Mouse (Mus musculus) lung, postnatal 0 days (tissue): ENCODE data around the gene H2-DMb2. TPM values are rescaled to one million over a fixed set of nuclear protein-coding genes. Genes with fewer than 3 reads are reported as not detected.

Experiments used
- ATAC-seq: fragments of 200-750 bp; cut with Nextera tagmentation; 2 replicates; pipeline ENCODE4 v1.8.0; 2017; ENCODE audit warnings: moderate library complexity
- DNase-seq: peaks from one replicate; pipeline ENCODE4 v3.0.0-alpha.2; 2016; ENCODE audit warnings: low spot score
- H3K27ac ChIP-seq: fragments of 300-500 bp; sonication (generic); 2 replicates; pipeline ENCODE4 v1.5.1; 2014; ENCODE audit warnings: antibody characterized with exemption, mild to moderate bottlenecking, low read length, mixed read lengths
- H3K27me3 ChIP-seq: fragments of 300-500 bp; sonication (generic); replicated peaks from 2 replicates; pipeline ENCODE4 v1.6.1; 2014; ENCODE audit warnings: low read length, mixed read lengths; ENCODE audit not compliant: insufficient read depth
- H3K36me3 ChIP-seq: fragments of 300-500 bp; sonication (generic); 2 replicates; pipeline ENCODE4 v1.6.1; 2014; ENCODE audit warnings: low read length, mixed read lengths; ENCODE audit not compliant: insufficient read depth
- H3K4me1 ChIP-seq: fragments of 300-500 bp; sonication (generic); 2 replicates; pipeline ENCODE4 v1.6.1; 2014; ENCODE audit warnings: antibody characterized with exemption, low read depth, low read length, mixed read lengths; ENCODE audit not compliant: insufficient read depth
- H3K4me2 ChIP-seq: fragments of 300-500 bp; sonication (generic); replicated peaks from 2 replicates; pipeline ENCODE4 v1.6.1; 2014; ENCODE audit warnings: low read depth, mild to moderate bottlenecking, low read length, moderate library complexity, mixed read lengths
- H3K4me3 ChIP-seq: fragments of 300-500 bp; sonication (generic); 2 replicates; pipeline ENCODE4 v1.5.1; 2014; ENCODE audit warnings: low read depth, low read length
- H3K9ac ChIP-seq: fragments of 300-500 bp; sonication (generic); replicated peaks from 2 replicates; pipeline ENCODE4 v1.6.1; 2014; ENCODE audit warnings: low read depth, mild to moderate bottlenecking
- H3K9me3 ChIP-seq: fragments of 300-500 bp; sonication (generic); 2 replicates; pipeline ENCODE4 v1.6.1; 2016; ENCODE audit warnings: low read length, mixed read lengths
- CTCF ChIP-seq: IDR thresholded peaks from 2 replicates; pipeline ENCODE4 v1.5.1; 2016; ENCODE audit warnings: antibody characterized with exemption, mild to moderate bottlenecking
- EP300 ChIP-seq: IDR thresholded peaks from 2 replicates; pipeline ENCODE4 v1.6.1; 2016; ENCODE audit warnings: antibody characterized with exemption, mild to moderate bottlenecking, control low read depth
- WGBS: fragments of 180-500 bp; shearing (Covaris S2); extraction: QIAGEN DNeasy Blood & Tissue Kit; methylation state at CpG from one replicate; pipeline ENCODE4 v1.1.7; 2014; 5-methylcytosine and 5-hydroxymethylcytosine counted together
- polyA plus RNA-seq: library from polyadenylated mRNA; unstranded; fragments of >200 nt; fragmentation: Nextera tagmentation; extraction: Ambion mirVana; gene quantifications from 2 replicates; pipeline ENCODE4 v1.2.1, GENCODE M21; 2015

H2-DMb2 gene
- polyA plus RNA-seq, 1 experiment from 2014 or later: 1.8 TPM

- peaks cover 23% of the 10 kb centered on the region; the same call in 1 of the 2 replicates for H3K4me1 ChIP-seq
- no peak overlapping the region for H3K27ac ChIP-seq
- no peak overlapping the region for H3K9ac ChIP-seq
- no peaks in the 10 kb centered on the region for H3K9me3 ChIP-seq
- no peaks in the 10 kb centered on the region for H3K27me3 ChIP-seq
- no peaks in the 10 kb centered on the region for H3K36me3 ChIP-seq
- 57% methylated on average over 19 of the region's 19 CpGs for WGBS
- ATAC-seq (no peak), DNase-seq (peak; percentile 4)
- no peak overlapping the region for H3K4me2 ChIP-seq
- TF ChIP-seq CTCF (no peak), EP300 (no peak)
- no peak overlapping the region for H3K4me3 ChIP-seq
These were observed 12.8 kb upstream of the H2-DMb2 start for GRCm38 (mm10) chr17:34130073-34130947.

GRCm38 (mm10) chr17:34131911-34132310 is 11.2 kb upstream of the H2-DMb2 start:
- H3K9ac ChIP-seq: no peak overlapping the region
- H3K36me3 ChIP-seq: no peaks in the 10 kb centered on the region
- ATAC-seq: no peak
- H3K27ac ChIP-seq: no peak overlapping the region
- no peak overlapping the region for H3K4me2 ChIP-seq
- TF ChIP-seq CTCF: no peak
- no peak for TF ChIP-seq EP300
- no peak overlapping the region for H3K4me3 ChIP-seq
- no peaks in the 10 kb centered on the region for H3K9me3 ChIP-seq
- DNase-seq: no peak
- 77% methylated on average over 7 of the region's 7 CpGs for WGBS
- H3K27me3 ChIP-seq: no peaks in the 10 kb centered on the region
- peaks cover 19% of the 10 kb centered on the region; the same call in 1 of the 2 replicates for H3K4me1 ChIP-seq

GRCm38 (mm10) chr17:34133289-34133688 is 9.8 kb upstream of the H2-DMb2 start:
- Histone ChIP-seq H3K27ac (no peak overlapping the region), H3K4me1 (peaks cover 9% of the 10 kb centered on the region; the same call in 1 of the 2 replicates), H3K4me3 (no peak overlapping the region), H3K36me3 (no peaks in the 10 kb centered on the region), H3K27me3 (no peaks in the 10 kb centered on the region), H3K9me3 (no peaks in the 10 kb centered on the region), H3K4me2 (no peak overlapping the region), H3K9ac (no peak overlapping the region)
- no peak for ATAC-seq
- no peak for TF ChIP-seq EP300
- TF ChIP-seq CTCF: peak; percentile 62
- DNase-seq: peak; percentile 61
- WGBS: 74% methylated on average over 11 of the region's 11 CpGs

- Histone ChIP-seq H3K36me3 (no peaks in the 10 kb centered on the region), H3K4me1 (no peaks in the 10 kb centered on the region), H3K4me2 (no peak overlapping the region), H3K9ac (no peak overlapping the region), H3K27me3 (no peaks in the 10 kb centered on the region), H3K27ac (no peak overlapping the region), H3K9me3 (no peaks in the 10 kb centered on the region), H3K4me3 (no peak overlapping the region)
- 78% methylated on average over 3 of the region's 3 CpGs for WGBS
- TF ChIP-seq EP300: no peak
- TF ChIP-seq CTCF: no peak
- no peak for ATAC-seq
- peak; percentile 4 for DNase-seq
These were observed 8.7 kb upstream of the H2-DMb2 start for GRCm38 (mm10) chr17:34134451-34134850.

GRCm38 (mm10) chr17:34135297-34136224 is 7.5 kb upstream of the H2-DMb2 start:
- Histone ChIP-seq H3K27me3 (no peaks in the 10 kb centered on the region), H3K9ac (no peak overlapping the region)
- peak; percentile 99 for DNase-seq

GRCm38 (mm10) chr17:34137601-34138000 is 5.5 kb upstream of the H2-DMb2 start:
- TF ChIP-seq EP300: no peak
- TF ChIP-seq CTCF: no peak
- Histone ChIP-seq H3K9ac (no peak overlapping the region), H3K27me3 (no peaks in the 10 kb centered on the region), H3K27ac (no peak overlapping the region), H3K9me3 (no peaks in the 10 kb centered on the region), H3K4me1 (no peaks in the 10 kb centered on the region), H3K4me3 (no peak overlapping the region), H3K4me2 (no peak overlapping the region), H3K36me3 (no peaks in the 10 kb centered on the region)
- WGBS: 67% methylated on average over 7 of the region's 7 CpGs
- DNase-seq (no peak), ATAC-seq (no peak)

More at GRCm38 (mm10) chr17:34135297-34136224, 7.5 kb upstream of the H2-DMb2 start:
- H3K9me3 ChIP-seq: no peaks in the 10 kb centered on the region
- H3K4me2 ChIP-seq: peak overlapping the region; percentile 52
- no peak overlapping the region for H3K27ac ChIP-seq
- 6% methylated on average over 31 of the region's 31 CpGs for WGBS
- no peak for TF ChIP-seq EP300
- TF ChIP-seq CTCF: peak; percentile 100
- peak; percentile 99 for ATAC-seq
- no peaks in the 10 kb centered on the region for H3K4me1 ChIP-seq
- no peaks in the 10 kb centered on the region for H3K36me3 ChIP-seq
- peak overlapping the region; percentile 20; the same call in 1 of the 2 replicates for H3K4me3 ChIP-seq
